Mouse (Mus musculus) heart, adult 2 months (tissue): ENCODE results near the gene Mrap.
A peak's percentile ranks its signal among the peaks of the same experiment; 100 is the strongest.

Experiments
- CTCF ChIP-seq: fragments of 200-600 bp; IDR thresholded peaks from 2 replicates; pipeline ENCODE4 v1.8.1; 2022; ENCODE audit warnings: antibody characterized with exemption, mild to moderate bottlenecking, moderate library complexity
- POLR2A ChIP-seq: fragments of 200-500 bp; IDR thresholded peaks from 2 replicates; pipeline ENCODE4 v1.6.1; 2011; ENCODE audit warnings: mild to moderate bottlenecking, low read depth, low read length, control low read depth; ENCODE audit not compliant: insufficient read depth

GRCm38 (mm10) chr16:90694719-90695118 lies 43.3 kb upstream of the Mrap start:
- TF ChIP-seq POLR2A: no peak
- TF ChIP-seq CTCF: peak; percentile 60
